Mouse (Mus musculus): ENCODE results near the gene Enox1. TPM values are rescaled to one million over a fixed set of nuclear protein-coding genes. Genes with fewer than 3 reads are reported as not detected.

Gene Enox1
- polyA plus RNA-seq, 1 experiment, result 0.65 TPM

- H3K4me3 ChIP-seq (replicated peaks; ENCODE audit: control insufficient read depth, low read depth, low read length), result no peak overlapping the region
- 79% methylated on average over 7 of the region's 7 CpGs for WGBS
- no peak for TF ChIP-seq POLR2A (IDR thresholded peaks at IDR 0.05; ENCODE audit: borderline replicate concordance, control insufficient read depth, low read depth, low read length)
- TF ChIP-seq CTCF (IDR thresholded peaks at IDR 0.05; ENCODE audit: control insufficient read depth, insufficient read depth, low read length), result no peak
- no peak overlapping the region for H3K27ac ChIP-seq (ENCODE audit: control insufficient read depth, insufficient read depth, low read depth, low read length, poor library complexity)
- no peaks in the 10 kb centered on the region for H3K4me1 ChIP-seq (ENCODE audit: control insufficient read depth, insufficient read depth, low read length)
Observed at GRCm38 (mm10) chr14:77677951-77678350, 521.4 kb downstream of the Enox1 start.

GRCm38 (mm10) chr14:77679877-77680276, 523.3 kb downstream of the Enox1 start:
- TF ChIP-seq CTCF (IDR thresholded peaks at IDR 0.05; ENCODE audit: control insufficient read depth, insufficient read depth, low read length) (no peak), POLR2A (IDR thresholded peaks at IDR 0.05; ENCODE audit: borderline replicate concordance, control insufficient read depth, low read depth, low read length) (no peak)
- H3K4me3 ChIP-seq (replicated peaks; ENCODE audit: control insufficient read depth, low read depth, low read length), result no peak overlapping the region
- H3K4me1 ChIP-seq (ENCODE audit: control insufficient read depth, insufficient read depth, low read length), result no peaks in the 10 kb centered on the region
- WGBS, result 77% methylated on average over 9 of the region's 9 CpGs
- no peak overlapping the region for H3K27ac ChIP-seq (ENCODE audit: control insufficient read depth, insufficient read depth, low read depth, low read length, poor library complexity)

- Histone ChIP-seq H3K27ac (ENCODE audit: control insufficient read depth, insufficient read depth, low read depth, low read length, poor library complexity) (no peak overlapping the region), H3K4me1 (ENCODE audit: control insufficient read depth, insufficient read depth, low read length) (no peaks in the 10 kb centered on the region), H3K4me3 (replicated peaks; ENCODE audit: control insufficient read depth, low read depth, low read length) (no peak overlapping the region)
- 85% methylated on average over 10 of the region's 10 CpGs for WGBS
- TF ChIP-seq CTCF (IDR thresholded peaks at IDR 0.05; ENCODE audit: control insufficient read depth, insufficient read depth, low read length), result no peak
Observed at GRCm38 (mm10) chr14:77682888-77683555, 526.5 kb downstream of the Enox1 start.

- TF ChIP-seq CTCF (IDR thresholded peaks at IDR 0.05; ENCODE audit: control insufficient read depth, insufficient read depth, low read length) (no peak), POLR2A (IDR thresholded peaks at IDR 0.05; ENCODE audit: borderline replicate concordance, control insufficient read depth, low read depth, low read length) (no peak)
- no peak overlapping the region for H3K4me3 ChIP-seq (replicated peaks; ENCODE audit: control insufficient read depth, low read depth, low read length)
- H3K27ac ChIP-seq (ENCODE audit: control insufficient read depth, insufficient read depth, low read depth, low read length, poor library complexity), result no peak overlapping the region
- 78% methylated on average over 4 of the region's 4 CpGs for WGBS
- no peaks in the 10 kb centered on the region for H3K4me1 ChIP-seq (ENCODE audit: control insufficient read depth, insufficient read depth, low read length)
Observed at GRCm38 (mm10) chr14:77689816-77690215, 533.3 kb downstream of the Enox1 start.

GRCm38 (mm10) chr14:77705006-77705405, 548.4 kb downstream of the Enox1 start:
- TF ChIP-seq CTCF (IDR thresholded peaks at IDR 0.05; ENCODE audit: control insufficient read depth, insufficient read depth, low read length) (no peak), POLR2A (IDR thresholded peaks at IDR 0.05; ENCODE audit: borderline replicate concordance, control insufficient read depth, low read depth, low read length) (no peak)
- H3K4me1 ChIP-seq (ENCODE audit: control insufficient read depth, insufficient read depth, low read length), result no peaks in the 10 kb centered on the region
- no peak overlapping the region for H3K4me3 ChIP-seq (replicated peaks; ENCODE audit: control insufficient read depth, low read depth, low read length)
- 83% methylated on average over 6 of the region's 6 CpGs for WGBS
- no peak overlapping the region for H3K27ac ChIP-seq (ENCODE audit: control insufficient read depth, insufficient read depth, low read depth, low read length, poor library complexity)

GRCm38 (mm10) chr14:77706511-77707246, 550.1 kb downstream of the Enox1 start:
- TF ChIP-seq POLR2A (IDR thresholded peaks at IDR 0.05; ENCODE audit: borderline replicate concordance, control insufficient read depth, low read depth, low read length) (no peak), CTCF (IDR thresholded peaks at IDR 0.05; ENCODE audit: control insufficient read depth, insufficient read depth, low read length) (no peak)
- 84% methylated on average over 21 of the region's 21 CpGs for WGBS
- Histone ChIP-seq H3K4me3 (replicated peaks; ENCODE audit: control insufficient read depth, low read depth, low read length) (no peak overlapping the region), H3K4me1 (ENCODE audit: control insufficient read depth, insufficient read depth, low read length) (no peaks in the 10 kb centered on the region), H3K27ac (ENCODE audit: control insufficient read depth, insufficient read depth, low read depth, low read length, poor library complexity) (no peak overlapping the region)

- H3K4me3 ChIP-seq (replicated peaks; ENCODE audit: control insufficient read depth, low read depth, low read length), result no peak overlapping the region
- TF ChIP-seq CTCF (IDR thresholded peaks at IDR 0.05; ENCODE audit: control insufficient read depth, insufficient read depth, low read length) (no peak), POLR2A (IDR thresholded peaks at IDR 0.05; ENCODE audit: borderline replicate concordance, control insufficient read depth, low read depth, low read length) (no peak)
- no peak overlapping the region for H3K27ac ChIP-seq (ENCODE audit: control insufficient read depth, insufficient read depth, low read depth, low read length, poor library complexity)
- 87% methylated on average over 12 of the region's 12 CpGs for WGBS
- no peaks in the 10 kb centered on the region for H3K4me1 ChIP-seq (ENCODE audit: control insufficient read depth, insufficient read depth, low read length)
Observed at GRCm38 (mm10) chr14:77707279-77707678, 550.7 kb downstream of the Enox1 start.

- TF ChIP-seq CTCF (IDR thresholded peaks at IDR 0.05; ENCODE audit: control insufficient read depth, insufficient read depth, low read length) (no peak), POLR2A (IDR thresholded peaks at IDR 0.05; ENCODE audit: borderline replicate concordance, control insufficient read depth, low read depth, low read length) (no peak)
- Histone ChIP-seq H3K4me1 (ENCODE audit: control insufficient read depth, insufficient read depth, low read length) (no peaks in the 10 kb centered on the region), H3K27ac (ENCODE audit: control insufficient read depth, insufficient read depth, low read depth, low read length, poor library complexity) (no peak overlapping the region), H3K4me3 (replicated peaks; ENCODE audit: control insufficient read depth, low read depth, low read length) (no peak overlapping the region)
- WGBS, result 45% methylated on average over 12 of the region's 12 CpGs
Observed at GRCm38 (mm10) chr14:77708354-77709150, 552.0 kb downstream of the Enox1 start.
